8 mouse cellular contexts compared by ENCODE assay signal in genomic region chrX:151345333-151346125, GRCm38 (mm10). TPM values are rescaled to one million over a fixed set of nuclear protein-coding genes. Genes with fewer than 3 reads are reported as not detected.
DNase-seq lines count a peak whose midpoint lies in the region; ATAC-seq lines count a peak whose summit lies in the region.

No protein-coding gene starts in this region.

- peaks cover 9% of the 10 kb centered on the region; the same call in 1 of the 2 replicates for H3K27me3 ChIP-seq in liver, embryonic 11.5 days (replicated peaks; ENCODE audit: control insufficient read depth, insufficient read depth, low read length)
- H3K27me3 ChIP-seq in forebrain, embryonic 10.5 days (ENCODE audit: poor library complexity, severe bottlenecking) = peaks cover 78% of the 10 kb centered on the region
- H3K27me3 ChIP-seq in midbrain, embryonic 15.5 days (replicated peaks) = peaks cover 2% of the 10 kb centered on the region; the same call in 1 of the 2 replicates

- no peak for ATAC-seq in liver, embryonic 11.5 days (replicated peaks; ENCODE audit: low FRiP score)
- no peak for ATAC-seq in midbrain, embryonic 15.5 days (replicated peaks)

- H3K36me3 ChIP-seq in liver, embryonic 11.5 days (ENCODE audit: control insufficient read depth, insufficient read depth, low read length) = no peaks in the 10 kb centered on the region
- 0 out of 2 replicates have a peak, but pooled peaks cover 4% of the 10 kb centered on the region for H3K36me3 ChIP-seq in forebrain, embryonic 10.5 days (replicated peaks)
- no peaks in the 10 kb centered on the region for H3K36me3 ChIP-seq in midbrain, embryonic 15.5 days (replicated peaks)

- H3K4me2 ChIP-seq in liver, embryonic 11.5 days = peak overlapping the region; percentile 65
- H3K4me2 ChIP-seq in midbrain, embryonic 15.5 days = peak overlapping the region; percentile 57

- H3K27ac ChIP-seq in liver, embryonic 11.5 days (ENCODE audit: low read depth, low read length) = no peak overlapping the region
- no peak overlapping the region for H3K27ac ChIP-seq in forebrain, embryonic 10.5 days
- H3K27ac ChIP-seq in midbrain, embryonic 15.5 days = no peak overlapping the region

- no peak for DNase-seq in liver, embryonic 11.5 days (ENCODE audit: low spot score)
- DNase-seq in liver = no peak
- peak; percentile 6 to 23 for DNase-seq in adrenal gland, postnatal 36 days
- no peak for DNase-seq in forebrain, embryonic 10.5 days (ENCODE audit: extremely low spot score, low spot score)
- peak; percentile 23 for DNase-seq in induced T-regulatory cell, adult 2 months (ENCODE audit: low read depth)
- no peak for DNase-seq in spleen, adult 18-20 months
- DNase-seq in layer of hippocampus, adult 8-10 months (ENCODE audit: low spot score in 2 of 2) = no peak

- H3K4me3 ChIP-seq in liver, embryonic 11.5 days (ENCODE audit: low read depth, low read length) = peak overlapping the region; percentile 79
- H3K4me3 ChIP-seq in forebrain, embryonic 10.5 days = peak overlapping the region; percentile 73
- peak overlapping the region; percentile 66 for H3K4me3 ChIP-seq in midbrain, embryonic 15.5 days

- peak overlapping the region; percentile 81 for H3K9ac ChIP-seq in liver, embryonic 11.5 days (ENCODE audit: low read depth, low read length)
- H3K9ac ChIP-seq in midbrain, embryonic 15.5 days = peak overlapping the region; percentile 16; the same call in 1 of the 2 replicates

- WGBS in liver, embryonic 11.5 days = 36% methylated on average over 11 of the region's 11 CpGs
- WGBS in forebrain, embryonic 10.5 days = 42% methylated on average over 11 of the region's 11 CpGs
- 27% methylated on average over 11 of the region's 11 CpGs for WGBS in midbrain, embryonic 15.5 days

- H3K9me3 ChIP-seq in liver, embryonic 11.5 days (ENCODE audit: control insufficient read depth, low read length) = no peaks in the 10 kb centered on the region
- H3K9me3 ChIP-seq in forebrain, embryonic 10.5 days = no peaks in the 10 kb centered on the region
- no peaks in the 10 kb centered on the region for H3K9me3 ChIP-seq in midbrain, embryonic 15.5 days

- no peaks in the 10 kb centered on the region; the same call in 1 of the 2 replicates for H3K4me1 ChIP-seq in liver, embryonic 11.5 days (replicated peaks; ENCODE audit: control insufficient read depth, insufficient read depth, low read length)
- H3K4me1 ChIP-seq in forebrain, embryonic 10.5 days = peaks cover 20% of the 10 kb centered on the region
- peaks cover 18% of the 10 kb centered on the region for H3K4me1 ChIP-seq in midbrain, embryonic 15.5 days

RNA-seq across cellular contexts. Expression of gene Fam120c, which starts 1.6 kb away (rescaled TPM):
- polyA plus RNA-seq in liver, embryonic 11.5 days (2014; fragmentation: Nextera tagmentation; extraction: Ambion mirVana) = 2.0 and 2.4 TPM in 2 replicates
- total RNA-seq in adrenal gland, postnatal 36 days (2021) = 10 to 100 TPM; 14.8 to 18.1 TPM
- polyA plus RNA-seq in forebrain, embryonic 10.5 days (2016; fragmentation: Nextera tagmentation; extraction: Ambion mirVana) = 2.7 and 3.3 TPM in 2 replicates
- polyA plus RNA-seq in midbrain, embryonic 15.5 days (2015; fragmentation: Nextera tagmentation; extraction: Ambion mirVana) = 7.5 and 8.2 TPM in 2 replicates
- total RNA-seq in layer of hippocampus, adult 8-10 months (2022) = 10 to 100 TPM; 44.1 to 51.3 (median 49.3) TPM

Comparison
In these comparisons a context has a peak if more than half of its experiments do, and no peak if none do; other contexts are left out.
1. DNase-seq: peak in adrenal gland, postnatal 36 days (2 of 2) and induced T-regulatory cell, adult 2 months (single experiment); none in liver, embryonic 11.5 days (single experiment), liver (single experiment), forebrain, embryonic 10.5 days (single experiment), spleen, adult 18-20 months (0 of 2) and layer of hippocampus, adult 8-10 months (0 of 2).
2. Peak in every context shown above with its lines, with median percentiles within 50 percentile points of each other: H3K4me3 ChIP-seq.